Mouse (Mus musculus) v-Abl transformed pro-B cells (cell line): ENCODE results near the gene Borcs7.

ENCODE experiments used
- in situ Hi-C, 2 experiments: fragments of 400-800 bp; cut with MboI; formaldehyde crosslinking; loops; one replicate each; pipeline ENCODE4 v1.15.1; 2025; ENCODE audit not compliant: unreplicated experiment in 2 of 2

The Borcs7 gene

GRCm38 (mm10) chr19:46661511-46661910, 28.2 kb upstream of the Borcs7 start:
- in situ Hi-C loops, result loop anchor here (10.0 to 25.0 kb wide), 4 partner anchors 333 to 826 kb away; partner anchors contain the start of gene Neurl1a (in 1 of the 2)

GRCm38 (mm10) chr19:46662214-46662613, 27.5 kb upstream of the Borcs7 start:
- in situ Hi-C loops, result loop anchor here (10.0 to 25.0 kb wide), 4 partner anchors 333 to 825 kb away; partner anchors contain the start of gene Neurl1a (in 1 of the 2)

- in situ Hi-C loops, result loop anchor here (10.0 to 25.0 kb wide), 4 partner anchors 332 to 825 kb away; partner anchors contain the start of gene Neurl1a (in 1 of the 2)
Measured at GRCm38 (mm10) chr19:46662784-46663183, 26.9 kb upstream of the Borcs7 start.

GRCm38 (mm10) chr19:46665474-46665873, 24.2 kb upstream of the Borcs7 start:
- in situ Hi-C loops, result loop anchor here (5.0 to 25.0 kb wide), 5 partner anchors 72 to 822 kb away; partner anchors contain the start of gene Neurl1a (in 1 of the 2)

- in situ Hi-C loops, result loop anchor here (5.0 to 25.0 kb wide), 5 partner anchors 70 to 820 kb away; partner anchors contain the start of gene Neurl1a (in 1 of the 2)
Measured at GRCm38 (mm10) chr19:46667300-46667699, 22.4 kb upstream of the Borcs7 start.

GRCm38 (mm10) chr19:46668263-46668662, 21.4 kb upstream of the Borcs7 start:
- in situ Hi-C loops, result loop anchor here (5.0 to 25.0 kb wide), 5 partner anchors 69 to 819 kb away; partner anchors contain the start of gene Neurl1a (in 1 of the 2)

- in situ Hi-C loops, result loop anchor here (5.0 to 25.0 kb wide), 6 partner anchors 67 to 817 kb away; partner anchors contain the start of gene Neurl1a (in 1 of the 2)
Measured at GRCm38 (mm10) chr19:46669802-46670201, 19.9 kb upstream of the Borcs7 start.

GRCm38 (mm10) chr19:46670691-46671090, 19.0 kb upstream of the Borcs7 start:
- in situ Hi-C loops, result loop anchor here (5.0 to 25.0 kb wide), 4 partner anchors 197 to 817 kb away; no protein-coding TSS in a partner anchor

- in situ Hi-C loops, result loop anchor here (5.0 to 25.0 kb wide), 4 partner anchors 194 to 814 kb away; no protein-coding TSS in a partner anchor
Measured at GRCm38 (mm10) chr19:46672766-46673418, 16.8 kb upstream of the Borcs7 start, which contains the start of gene Cyp17a1. TSS of gene Cyp17a1 (minus strand) at chr19:46673172.

- in situ Hi-C loops, result loop anchor here in 1 of 2 experiments (5.0 to 10.0 kb wide), 2 partner anchors 67 to 319 kb away; no protein-coding TSS in a partner anchor
Measured at GRCm38 (mm10) chr19:46675641-46676040, 14.1 kb upstream of the Borcs7 start.

GRCm38 (mm10) chr19:46679720-46680383, 9.9 kb upstream of the Borcs7 start:
- in situ Hi-C loops, result loop anchor here in 1 of 2 experiments (5.0 to 10.0 kb wide), 2 partner anchors 62 to 315 kb away; no protein-coding TSS in a partner anchor

- in situ Hi-C loops, result no loop called here
Measured at GRCm38 (mm10) chr19:46690387-46690786, 681 bp downstream of the Borcs7 start.

- in situ Hi-C loops, result no loop called here
Measured at GRCm38 (mm10) chr19:46691078-46691477, 1.4 kb downstream of the Borcs7 start.

GRCm38 (mm10) chr19:46693146-46693545, 3.4 kb downstream of the Borcs7 start:
- in situ Hi-C loops, result no loop called here

GRCm38 (mm10) chr19:46696482-46696881, 6.8 kb downstream of the Borcs7 start:
- in situ Hi-C loops, result no loop called here

GRCm38 (mm10) chr19:46696943-46697342, 7.2 kb downstream of the Borcs7 start:
- in situ Hi-C loops, result no loop called here

- in situ Hi-C loops, result no loop called here
Measured at GRCm38 (mm10) chr19:46697840-46698517, 8.3 kb downstream of the Borcs7 start.

GRCm38 (mm10) chr19:46699011-46699481, 9.3 kb downstream of the Borcs7 start:
- in situ Hi-C loops, result no loop called here

GRCm38 (mm10) chr19:46701156-46701555, 11.4 kb downstream of the Borcs7 start:
- in situ Hi-C loops, result no loop called here
